Mouse (Mus musculus): ENCODE data around the gene Gatad2b. TPM values are rescaled to one million over a fixed set of nuclear protein-coding genes. Genes with fewer than 3 reads are reported as not detected.

Gene Gatad2b
- polyA plus RNA-seq, 1 experiment: 26.0 TPM

DNA sequence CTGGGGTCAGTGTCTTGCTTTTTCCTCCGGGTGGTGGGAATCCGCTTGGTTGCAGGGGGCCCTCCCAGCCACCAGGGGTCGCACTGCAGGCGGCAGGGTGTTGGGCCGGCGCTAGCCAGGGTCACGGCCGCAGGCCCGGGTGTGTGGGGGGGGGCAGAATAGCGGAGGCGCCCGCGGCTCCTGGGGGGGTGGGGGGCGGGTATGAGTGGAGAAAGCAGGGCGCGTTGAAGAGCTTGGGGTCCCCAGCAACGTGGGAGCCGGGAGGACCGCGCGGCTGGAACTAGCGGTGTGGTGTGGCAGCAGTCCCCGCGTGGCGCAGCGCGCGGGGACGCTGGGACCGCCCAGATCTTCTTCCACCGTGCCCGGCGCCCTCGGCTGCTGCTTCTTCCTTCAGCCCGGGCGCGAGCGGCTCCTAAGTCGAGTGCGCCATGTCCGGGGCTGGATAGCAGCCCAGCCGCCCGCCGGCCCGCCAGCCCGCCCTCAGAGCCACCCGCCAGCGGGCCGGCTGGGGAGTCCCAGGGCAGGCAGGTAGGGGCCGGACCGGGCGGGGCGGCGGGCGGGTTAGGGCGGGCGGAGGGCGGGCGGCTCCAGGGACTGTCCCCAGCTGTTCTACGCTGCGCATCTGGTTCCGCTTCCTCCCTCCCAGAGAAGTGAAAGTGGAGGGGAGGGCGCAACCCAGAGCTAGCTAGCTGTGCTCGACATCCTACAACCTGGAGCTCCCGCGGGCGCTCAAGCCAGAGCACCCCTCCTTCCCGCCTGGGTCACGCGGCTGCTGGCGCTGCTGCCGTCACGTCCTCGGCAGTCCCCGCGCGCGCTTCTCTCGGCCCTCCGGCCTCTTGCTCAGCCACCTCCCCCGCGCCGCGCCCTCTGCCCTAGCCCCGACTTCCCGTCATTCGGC is 27.7 kb upstream of the Gatad2b start, which contains the start of gene Dennd4b:
Dennd4b (plus strand) TSS at position 152 of the 898 bp plus-strand sequence.
- TF ChIP-seq CTCF (IDR thresholded peaks at IDR 0.05; ENCODE audit: insufficient read depth, low read length): peak; percentile 63
- TF ChIP-seq POLR2A (IDR thresholded peaks at IDR 0.05; ENCODE audit: borderline replicate concordance, extremely low read depth, low read depth, low read length): peak; percentile 87; the same call in 1 of the 2 replicates
- Histone ChIP-seq H3K4me3 (replicated peaks; ENCODE audit: extremely low read depth, low read depth, low read length) (peak within 1 kb of the TSS; percentile 76), H3K4me1 (ENCODE audit: control insufficient read depth, insufficient read depth, low read length) (peaks cover 4% of the 10 kb centered on the region)
- DNase-seq: peak; percentile 92
- under 1% methylated on average over 79 of the region's 87 CpGs for WGBS

DNA sequence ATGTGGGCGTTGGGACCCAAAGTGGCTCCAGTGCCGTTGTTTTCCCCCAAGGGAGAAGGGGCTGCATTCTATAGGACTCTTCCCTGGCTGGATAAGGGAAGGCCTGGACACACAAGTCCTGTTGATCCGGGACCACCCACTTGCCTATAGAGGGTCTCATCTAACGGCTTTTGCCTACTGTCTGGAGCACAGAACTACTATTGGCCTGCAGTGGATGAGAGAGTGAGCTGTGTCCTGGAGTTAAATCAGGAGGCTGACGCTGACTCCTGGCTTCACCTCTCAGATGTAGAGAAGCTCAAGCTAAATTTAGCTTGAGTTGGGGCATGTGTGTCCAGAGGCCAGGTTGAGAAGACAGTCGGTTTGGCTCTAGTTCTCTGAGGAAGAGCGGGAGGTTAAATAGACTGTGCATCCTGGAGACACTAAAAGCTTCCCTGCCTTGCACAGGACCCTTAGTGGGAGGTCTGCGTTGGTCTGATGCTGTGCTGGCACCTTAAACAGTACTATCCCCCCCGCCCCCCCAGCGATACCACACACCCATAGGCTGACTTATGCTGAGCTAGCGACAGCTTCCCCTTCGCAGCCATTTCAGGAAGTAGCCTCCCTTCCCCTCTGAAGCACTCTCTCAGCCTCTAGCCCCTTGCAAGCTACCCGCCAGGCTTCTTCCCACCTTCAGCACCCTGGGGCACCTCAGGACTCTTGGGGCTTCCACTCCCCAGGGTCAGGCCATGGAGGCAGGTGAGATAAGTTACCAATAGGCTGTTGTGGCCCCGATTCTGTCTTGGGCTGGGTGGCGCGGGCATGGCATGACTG is 26.8 kb upstream of the Gatad2b start:
- DNase-seq: no peak
- no peak for TF ChIP-seq CTCF (IDR thresholded peaks at IDR 0.05; ENCODE audit: insufficient read depth, low read length)
- TF ChIP-seq POLR2A (IDR thresholded peaks at IDR 0.05; ENCODE audit: borderline replicate concordance, extremely low read depth, low read depth, low read length): peak; percentile 42; the same call in 1 of the 2 replicates
- H3K4me1 ChIP-seq (ENCODE audit: control insufficient read depth, insufficient read depth, low read length): peaks cover 4% of the 10 kb centered on the region
- 20% methylated on average over 16 of the region's 16 CpGs for WGBS
- peak overlapping the region; percentile 76 for H3K4me3 ChIP-seq (replicated peaks; ENCODE audit: extremely low read depth, low read depth, low read length)

DNA sequence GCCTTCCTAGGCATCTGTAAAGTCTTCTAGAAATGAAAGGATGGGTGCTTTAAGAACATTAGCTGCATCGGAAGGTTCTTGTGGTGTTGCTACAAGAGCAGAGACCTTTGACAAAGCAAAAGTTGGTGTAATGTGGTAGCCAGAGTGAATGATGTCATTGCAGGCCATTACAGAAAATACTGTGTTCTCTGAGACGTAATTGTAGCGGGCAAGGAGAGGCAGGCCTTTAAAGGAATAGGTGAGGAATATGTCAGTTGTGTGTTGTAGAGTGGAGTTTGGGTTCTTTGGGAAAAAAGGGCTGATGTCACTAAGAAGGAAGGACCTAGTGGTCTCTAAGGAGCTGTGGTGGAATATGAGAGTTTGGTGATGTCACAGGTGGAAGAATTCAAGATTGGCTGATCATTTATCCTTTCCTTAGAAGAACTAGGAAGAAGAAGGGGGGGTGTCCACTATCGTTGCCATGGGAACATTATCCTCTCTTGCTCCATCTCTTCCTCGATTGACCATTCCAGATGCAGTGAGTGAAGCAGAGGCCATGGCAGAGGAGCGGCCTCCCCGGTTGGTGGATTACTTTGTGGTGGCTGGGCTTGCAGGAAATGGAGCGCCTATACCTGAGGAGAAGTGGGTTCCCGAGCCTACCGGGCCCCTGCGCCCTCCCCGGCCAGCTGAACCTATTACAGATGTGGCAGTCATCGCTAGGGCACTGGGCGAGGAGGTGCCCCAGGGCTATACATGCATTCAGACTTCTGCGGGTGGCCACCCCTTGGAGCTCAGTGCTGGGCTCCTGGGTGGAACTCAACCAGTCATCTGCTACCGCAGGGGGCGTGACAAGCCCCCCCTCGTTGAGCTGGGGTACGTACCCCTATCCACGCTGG is 25.8 kb upstream of the Gatad2b start:
- peak overlapping the region; percentile 15 for H3K4me3 ChIP-seq (replicated peaks; ENCODE audit: extremely low read depth, low read depth, low read length)
- no peak for TF ChIP-seq POLR2A (IDR thresholded peaks at IDR 0.05; ENCODE audit: borderline replicate concordance, extremely low read depth, low read depth, low read length)
- no peak for TF ChIP-seq CTCF (IDR thresholded peaks at IDR 0.05; ENCODE audit: insufficient read depth, low read length)
- DNase-seq: no peak
- WGBS: 85% methylated on average over 20 of the region's 20 CpGs
- H3K4me1 ChIP-seq (ENCODE audit: control insufficient read depth, insufficient read depth, low read length): peaks cover 4% of the 10 kb centered on the region

DNA sequence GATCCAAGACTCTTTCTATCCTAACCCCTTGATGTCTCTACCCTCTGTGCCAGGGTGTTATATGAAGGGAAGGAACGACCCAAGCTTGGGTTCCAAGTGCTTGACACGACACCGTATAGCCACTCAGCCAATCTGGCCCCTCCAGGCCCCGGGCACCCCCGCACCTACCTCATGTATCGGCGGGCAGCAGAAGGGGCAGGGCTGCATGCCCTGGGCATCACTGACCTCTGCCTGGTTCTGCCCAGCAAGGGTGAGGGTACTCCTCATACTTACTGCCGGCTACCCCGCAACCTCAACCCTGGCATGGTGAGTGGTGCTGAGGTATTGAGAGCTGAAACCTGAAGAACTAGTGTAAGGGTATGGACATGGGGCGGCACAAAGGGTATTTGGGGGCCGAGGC is 24.8 kb upstream of the Gatad2b start:
- WGBS: 96% methylated on average over 11 of the region's 11 CpGs

DNA sequence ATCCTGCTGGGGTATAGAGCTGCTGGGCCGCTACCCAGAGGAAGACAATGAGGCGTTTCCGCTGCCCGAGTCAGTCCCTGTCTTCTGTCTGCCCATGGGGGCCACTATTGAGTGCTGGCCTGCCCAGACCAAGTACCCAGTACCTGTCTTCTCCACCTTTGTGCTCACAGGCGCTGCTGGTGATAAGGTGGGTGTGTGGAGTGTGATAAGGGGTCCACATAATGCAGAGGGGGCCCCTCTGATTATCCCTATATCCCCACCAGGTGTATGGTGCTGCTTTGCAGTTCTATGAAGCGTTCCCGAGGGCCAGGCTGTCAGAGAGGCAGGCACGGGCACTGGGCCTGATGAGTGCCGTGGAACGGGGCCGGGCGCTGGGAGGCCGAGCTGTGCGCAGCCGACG is 24.0 kb upstream of the Gatad2b start:
- WGBS: 93% methylated on average over 16 of the region's 16 CpGs
- H3K4me3 ChIP-seq (replicated peaks; ENCODE audit: extremely low read depth, low read depth, low read length): no peak overlapping the region

More for the DNA sequence above, 24.8 kb upstream of the Gatad2b start:
- DNase-seq: no peak
- Histone ChIP-seq H3K4me3 (replicated peaks; ENCODE audit: extremely low read depth, low read depth, low read length) (no peak overlapping the region), H3K4me1 (ENCODE audit: control insufficient read depth, insufficient read depth, low read length) (peaks cover 4% of the 10 kb centered on the region)
- TF ChIP-seq POLR2A (IDR thresholded peaks at IDR 0.05; ENCODE audit: borderline replicate concordance, extremely low read depth, low read depth, low read length) (no peak), CTCF (IDR thresholded peaks at IDR 0.05; ENCODE audit: insufficient read depth, low read length) (no peak)

DNA sequence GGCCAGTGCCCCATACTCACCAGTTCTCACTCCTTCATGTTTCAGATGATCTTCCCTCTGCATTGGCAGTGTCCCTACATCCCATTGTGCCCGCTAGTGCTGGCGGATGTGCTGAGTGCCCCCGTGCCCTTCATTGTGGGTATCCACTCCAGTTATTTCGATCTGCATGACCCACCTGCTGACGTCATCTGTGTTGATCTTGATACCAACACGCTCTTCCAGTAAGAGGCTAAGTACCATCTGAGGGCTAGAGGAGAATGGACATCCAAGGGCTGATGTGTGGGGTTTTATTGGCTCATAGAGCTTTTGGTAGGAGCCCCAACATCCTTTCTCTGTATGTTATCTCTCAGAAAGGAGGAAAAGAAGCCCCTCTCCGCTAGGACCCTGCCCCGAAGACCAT is 22.2 kb upstream of the Gatad2b start:
- DNase-seq: no peak
- TF ChIP-seq CTCF (IDR thresholded peaks at IDR 0.05; ENCODE audit: insufficient read depth, low read length) (no peak), POLR2A (IDR thresholded peaks at IDR 0.05; ENCODE audit: borderline replicate concordance, extremely low read depth, low read depth, low read length) (no peak)
- WGBS: 94% methylated on average over 8 of the region's 8 CpGs
- Histone ChIP-seq H3K4me1 (ENCODE audit: control insufficient read depth, insufficient read depth, low read length) (no peaks in the 10 kb centered on the region; the same call in 1 of the 2 replicates), H3K4me3 (replicated peaks; ENCODE audit: extremely low read depth, low read depth, low read length) (no peak overlapping the region)

More for the DNA sequence above, 24.0 kb upstream of the Gatad2b start:
- H3K4me1 ChIP-seq (ENCODE audit: control insufficient read depth, insufficient read depth, low read length): peaks cover 4% of the 10 kb centered on the region
- no peak for TF ChIP-seq POLR2A (IDR thresholded peaks at IDR 0.05; ENCODE audit: borderline replicate concordance, extremely low read depth, low read depth, low read length)
- no peak for TF ChIP-seq CTCF (IDR thresholded peaks at IDR 0.05; ENCODE audit: insufficient read depth, low read length)
- no peak for DNase-seq

DNA sequence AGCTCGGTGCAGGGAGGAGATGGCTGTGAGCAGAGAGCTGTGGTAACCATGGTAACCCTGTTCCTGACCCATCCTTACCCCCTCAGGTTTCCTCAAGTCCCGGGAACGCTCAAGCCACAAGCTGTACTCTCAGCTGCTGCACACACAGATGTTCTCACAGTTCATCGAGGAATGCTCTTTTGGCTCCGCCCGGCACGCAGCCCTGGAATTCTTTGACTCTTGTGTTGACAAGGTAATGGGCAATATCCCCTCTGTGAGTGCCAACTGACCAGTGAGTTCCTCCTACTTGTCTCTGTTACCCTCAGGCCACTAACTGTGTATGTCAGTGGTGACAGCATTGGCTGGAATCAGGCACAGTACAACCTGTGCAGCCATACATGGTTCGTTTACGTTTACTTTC is 20.8 kb upstream of the Gatad2b start:
- WGBS: 67% methylated on average over 9 of the region's 9 CpGs
- H3K4me1 ChIP-seq (ENCODE audit: control insufficient read depth, insufficient read depth, low read length): no peaks in the 10 kb centered on the region; the same call in 1 of the 2 replicates
- DNase-seq: no peak
- H3K4me3 ChIP-seq (replicated peaks; ENCODE audit: extremely low read depth, low read depth, low read length): no peak overlapping the region
- TF ChIP-seq POLR2A (IDR thresholded peaks at IDR 0.05; ENCODE audit: borderline replicate concordance, extremely low read depth, low read depth, low read length): no peak
- TF ChIP-seq CTCF (IDR thresholded peaks at IDR 0.05; ENCODE audit: insufficient read depth, low read length): no peak

DNA sequence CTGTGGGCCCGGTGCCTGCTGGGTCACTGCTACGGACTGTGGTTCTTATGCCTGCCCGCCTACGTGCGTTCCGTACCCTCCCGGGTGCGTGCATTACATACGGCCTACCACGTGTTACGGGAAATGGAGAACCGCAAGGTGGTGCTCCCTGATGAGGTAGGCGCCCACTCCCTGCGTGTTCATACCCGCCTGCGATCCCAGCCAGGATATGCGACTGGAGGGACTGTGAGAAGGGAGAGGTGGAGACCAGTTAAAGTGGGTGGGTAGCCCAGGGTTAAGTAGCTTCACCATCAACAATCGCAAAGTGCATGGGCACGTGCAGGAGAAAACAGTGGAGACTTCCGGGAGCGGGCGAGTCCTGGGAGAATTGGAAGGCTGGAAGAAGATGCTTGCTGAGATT is 19.1 kb upstream of the Gatad2b start:
- 93% methylated on average over 22 of the region's 22 CpGs for WGBS
- TF ChIP-seq CTCF (IDR thresholded peaks at IDR 0.05; ENCODE audit: insufficient read depth, low read length) (no peak), POLR2A (IDR thresholded peaks at IDR 0.05; ENCODE audit: borderline replicate concordance, extremely low read depth, low read depth, low read length) (no peak)
- no peak for DNase-seq
- Histone ChIP-seq H3K4me1 (ENCODE audit: control insufficient read depth, insufficient read depth, low read length) (no peaks in the 10 kb centered on the region), H3K4me3 (replicated peaks; ENCODE audit: extremely low read depth, low read depth, low read length) (no peak overlapping the region)
